Mouse (Mus musculus) spleen, adult 12 weeks (tissue): ENCODE data around the gene Atf6.

Experiments used
- DNase-seq: peaks from one replicate; pipeline ENCODE4 v3.0.0; 2022; ENCODE audit warnings: low spot score

Gene Atf6

DNA sequence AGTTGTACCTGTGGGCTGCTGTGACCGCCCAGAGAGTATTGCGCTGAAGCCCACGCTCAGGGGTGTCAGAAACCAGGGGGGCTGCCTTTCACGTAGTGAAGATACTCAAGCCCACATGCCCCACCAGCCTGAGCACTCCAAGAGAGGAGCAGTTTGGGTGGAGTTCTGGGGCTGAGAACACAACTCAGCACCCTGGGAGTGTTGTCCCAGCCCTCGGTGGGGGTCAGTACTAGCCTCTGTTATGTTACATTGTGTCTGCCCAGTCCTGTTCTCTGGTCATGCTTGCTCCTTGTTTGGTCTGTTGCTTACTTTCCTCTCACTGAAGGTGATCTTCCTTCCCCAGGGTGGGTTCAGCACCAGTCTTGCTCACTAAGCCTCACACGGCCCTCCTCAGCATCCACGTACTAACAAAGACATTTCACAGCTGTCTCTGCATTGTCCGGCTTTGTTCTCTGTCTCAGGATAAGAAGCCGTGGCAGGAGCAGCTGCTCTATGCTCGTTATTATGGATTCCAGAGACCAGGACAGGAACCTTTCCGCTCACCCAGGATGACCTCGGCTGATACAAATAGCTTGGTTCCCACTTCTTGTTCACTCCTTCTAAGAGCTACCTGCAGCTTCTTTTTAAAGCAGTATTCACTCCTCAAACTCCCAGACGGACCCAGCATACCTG, 209.8 kb downstream of the Atf6 start:
- DNase-seq: no peak

DNA sequence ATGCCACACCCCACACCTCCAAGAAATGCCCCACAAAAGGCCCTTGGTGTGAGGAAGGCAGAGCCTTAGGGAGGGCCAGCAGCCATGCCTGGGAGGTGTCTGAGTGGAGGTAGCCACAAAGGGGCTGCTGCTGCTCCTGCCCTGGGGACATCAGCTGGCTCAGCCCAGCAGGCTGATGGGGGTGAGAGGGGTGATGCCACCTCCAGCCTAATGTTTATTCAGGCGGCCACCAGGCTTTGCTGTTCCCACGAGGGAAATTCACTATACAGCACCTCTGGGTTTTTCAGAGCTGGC, 210.4 kb downstream of the Atf6 start:
- DNase-seq: no peak

DNA sequence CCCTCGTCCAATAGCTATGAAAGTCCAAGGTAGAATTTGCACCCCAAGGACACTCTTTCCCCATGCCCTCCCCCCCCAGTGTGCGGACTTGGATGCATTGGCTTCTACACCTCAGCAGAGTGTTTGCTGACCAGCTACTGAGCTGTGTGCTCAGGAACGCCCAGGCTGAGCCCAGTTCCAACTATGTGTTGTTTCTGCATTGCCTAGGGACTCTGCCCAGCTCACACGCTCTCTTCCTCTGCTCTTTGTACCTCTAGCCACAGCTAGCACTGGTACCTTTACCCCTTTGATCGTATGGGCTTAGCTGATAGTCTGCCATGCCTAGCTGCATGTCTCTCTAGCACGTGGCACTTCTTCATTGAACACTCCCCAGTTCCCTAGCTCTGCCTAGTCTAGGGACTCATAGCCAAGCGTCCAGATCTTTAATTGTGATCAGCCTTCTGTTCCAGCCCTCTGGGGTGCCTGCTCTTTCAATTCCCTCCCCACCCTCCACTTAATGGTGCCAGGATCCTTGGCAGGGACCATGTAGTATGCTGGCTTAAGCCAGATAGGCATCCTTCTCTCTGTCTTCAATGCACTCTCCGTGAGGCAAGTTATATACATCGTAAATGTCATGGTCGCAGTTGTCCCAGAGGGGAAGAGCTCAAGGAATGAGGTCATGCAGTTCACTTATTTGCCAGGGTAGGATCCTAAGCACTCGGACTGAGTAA, 210.9 kb downstream of the Atf6 start:
- no peak for DNase-seq

DNA sequence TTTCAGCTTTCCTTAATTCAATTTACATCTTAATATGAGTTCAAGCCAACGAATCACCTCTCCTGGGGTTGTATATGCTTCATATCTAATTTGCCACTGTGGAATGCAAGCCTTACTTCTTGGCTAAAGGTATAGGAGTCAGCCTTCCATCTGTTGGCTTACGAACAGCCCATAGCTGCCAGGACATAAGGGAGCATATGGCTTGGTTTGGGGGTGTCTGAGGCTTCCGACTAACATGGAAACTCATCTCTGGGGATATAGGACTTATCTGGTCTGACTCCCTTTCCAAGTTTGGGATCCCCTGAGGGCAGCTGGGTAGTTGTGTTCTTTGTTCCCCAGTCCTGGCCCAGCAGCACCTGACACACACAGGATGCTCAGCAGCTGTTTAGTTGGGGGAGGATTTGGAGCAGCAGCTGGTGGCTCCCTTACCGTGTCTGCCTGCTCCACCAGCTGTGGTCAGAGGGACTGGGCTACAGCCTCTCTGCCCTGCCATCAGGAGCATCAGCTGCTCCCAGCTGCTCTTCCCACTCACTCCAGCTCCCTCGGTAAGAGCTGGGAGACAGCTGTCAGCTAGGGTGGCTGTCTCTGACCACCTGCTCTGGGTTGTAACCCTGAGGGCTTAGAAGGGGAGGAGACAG, 212.2 kb downstream of the Atf6 start:
- DNase-seq: no peak
